Mouse (Mus musculus): ENCODE results near the gene Zfp853.

Zfp853 gene

DNA sequence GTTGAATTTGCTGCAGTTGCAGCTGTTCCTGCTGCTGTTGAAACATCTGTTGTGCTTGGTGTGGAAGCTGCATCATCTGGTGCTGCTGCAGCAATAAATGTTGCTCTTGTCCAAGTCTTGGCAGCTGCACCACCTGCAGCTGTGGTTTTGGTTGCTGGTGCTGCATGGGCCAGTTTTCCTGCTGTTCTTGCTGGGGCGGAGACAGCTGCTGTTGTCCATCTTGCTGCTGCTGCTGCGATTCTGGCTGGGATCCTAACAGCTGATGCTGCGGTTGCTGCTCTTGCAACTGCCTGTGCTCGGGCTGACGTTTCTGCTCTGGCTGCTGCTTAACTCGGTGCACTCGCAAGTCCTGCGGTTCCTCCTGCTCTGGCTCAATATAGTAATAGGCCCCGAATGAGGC is 4.1 kb downstream of the Zfp853 start:
- DNase-seq, result no peak

DNA sequence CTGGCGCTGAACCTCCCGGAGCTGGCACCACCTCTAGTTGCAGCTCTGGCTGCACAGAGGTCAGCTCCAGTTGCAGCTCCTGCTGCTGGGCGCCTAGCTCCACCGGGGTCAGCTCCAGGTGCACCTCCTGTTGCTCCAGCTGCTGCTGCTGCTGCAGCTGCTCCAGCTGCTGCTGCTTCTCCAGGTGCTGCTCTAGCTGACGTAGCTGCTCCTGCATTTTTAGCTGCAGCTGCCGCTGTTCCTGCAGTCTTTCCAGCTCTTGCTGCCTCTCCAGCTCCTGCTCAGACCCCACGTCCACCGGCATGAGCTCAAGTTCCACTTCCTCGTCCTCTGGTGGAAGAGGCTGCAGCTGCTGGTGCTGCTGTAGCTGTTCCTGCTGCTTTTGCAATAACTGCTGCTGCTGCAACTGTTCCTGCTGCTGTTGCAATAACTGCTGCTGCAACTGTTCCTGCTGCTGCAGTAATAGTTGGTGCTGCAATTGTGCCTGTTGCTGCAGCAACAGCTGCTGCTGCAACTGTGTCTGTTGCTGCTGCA is 5.0 kb downstream of the Zfp853 start:
- no peak for DNase-seq

DNA sequence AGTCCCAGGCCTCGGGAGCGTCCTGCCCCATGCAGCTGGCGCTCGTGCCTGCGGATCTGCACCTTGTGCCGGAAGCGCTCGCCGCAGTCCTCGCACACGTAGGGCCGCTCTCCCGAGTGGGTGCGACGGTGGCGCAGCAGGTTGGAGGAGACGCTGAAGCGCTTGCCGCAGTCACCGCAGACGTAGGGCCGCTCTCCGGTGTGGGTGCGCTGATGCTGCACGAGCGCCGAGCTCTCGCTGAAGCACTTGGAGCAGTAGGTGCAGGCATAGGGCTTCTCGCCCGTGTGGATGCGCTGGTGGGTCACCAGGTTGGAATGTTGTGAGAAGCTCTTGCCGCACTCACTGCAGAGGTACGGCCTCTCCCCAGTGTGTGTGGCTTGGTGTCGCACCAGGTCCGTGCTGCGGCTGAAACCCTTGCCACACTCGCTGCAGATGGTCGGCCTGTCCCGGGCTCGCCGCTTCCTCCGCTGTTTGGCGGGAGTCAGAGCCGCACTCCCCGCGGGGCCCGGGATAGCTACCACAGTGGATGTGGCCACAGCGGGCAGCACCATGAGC is 5.6 kb downstream of the Zfp853 start:
- peak; percentile 55 for DNase-seq

DNA sequence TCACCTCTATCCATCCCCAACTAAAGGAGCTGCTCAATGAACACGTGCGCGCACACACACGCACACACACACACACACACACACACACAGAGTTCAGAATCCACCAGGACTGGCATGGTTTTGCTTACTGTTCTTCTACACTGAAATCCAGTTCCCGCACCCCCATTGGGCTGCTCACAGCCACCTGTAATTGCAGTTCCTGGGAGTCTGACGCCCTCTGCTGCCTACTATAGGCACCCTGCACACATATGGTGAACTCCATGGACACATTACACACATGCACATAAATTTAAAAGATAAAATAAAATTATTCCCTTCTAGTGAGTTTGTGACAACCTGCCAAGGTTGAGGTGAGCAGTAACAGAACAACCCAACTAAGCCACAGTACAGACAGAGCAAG is 8.7 kb downstream of the Zfp853 start:
- no peak for DNase-seq

DNA sequence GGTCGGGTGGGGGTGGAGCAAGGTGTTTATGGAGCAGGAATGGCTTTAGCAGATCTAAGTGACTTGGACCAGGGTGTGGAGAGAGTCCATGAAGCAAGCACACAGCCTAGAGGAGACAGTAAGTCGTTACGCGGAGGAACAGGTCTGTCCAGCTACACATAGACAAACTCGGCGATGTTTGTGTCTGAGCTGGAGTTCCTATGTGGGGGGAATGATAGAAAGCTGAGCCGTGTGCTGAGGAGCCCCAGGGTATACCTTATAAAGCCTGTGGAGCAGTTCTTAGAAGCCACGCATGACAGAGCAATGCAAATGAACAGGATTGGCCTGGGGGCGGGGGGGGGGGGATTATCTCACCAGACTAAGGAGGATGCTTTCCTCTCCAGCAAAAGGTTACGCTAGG is 14.2 kb downstream of the Zfp853 start:
- DNase-seq, result no peak

DNA sequence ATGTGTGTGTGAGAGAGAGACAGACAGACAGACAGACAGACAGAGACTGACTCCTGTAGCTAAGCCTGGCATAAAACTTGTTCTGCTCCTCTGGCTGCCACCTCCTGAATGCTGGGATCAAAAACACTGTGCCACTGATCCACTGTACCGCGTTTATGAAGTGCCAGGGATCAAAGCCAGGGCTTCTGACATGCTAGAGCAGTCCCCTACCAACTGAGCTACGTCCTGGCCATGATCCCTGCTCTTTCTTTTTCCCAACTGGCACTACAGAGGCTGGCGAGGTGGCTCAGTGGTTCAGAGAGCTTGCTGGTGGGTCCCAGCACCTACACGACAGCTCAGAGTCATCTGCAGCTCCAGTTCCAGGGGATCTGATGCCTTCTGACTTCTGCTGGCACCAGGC is 17.7 kb downstream of the Zfp853 start:
- no peak for DNase-seq

DNA sequence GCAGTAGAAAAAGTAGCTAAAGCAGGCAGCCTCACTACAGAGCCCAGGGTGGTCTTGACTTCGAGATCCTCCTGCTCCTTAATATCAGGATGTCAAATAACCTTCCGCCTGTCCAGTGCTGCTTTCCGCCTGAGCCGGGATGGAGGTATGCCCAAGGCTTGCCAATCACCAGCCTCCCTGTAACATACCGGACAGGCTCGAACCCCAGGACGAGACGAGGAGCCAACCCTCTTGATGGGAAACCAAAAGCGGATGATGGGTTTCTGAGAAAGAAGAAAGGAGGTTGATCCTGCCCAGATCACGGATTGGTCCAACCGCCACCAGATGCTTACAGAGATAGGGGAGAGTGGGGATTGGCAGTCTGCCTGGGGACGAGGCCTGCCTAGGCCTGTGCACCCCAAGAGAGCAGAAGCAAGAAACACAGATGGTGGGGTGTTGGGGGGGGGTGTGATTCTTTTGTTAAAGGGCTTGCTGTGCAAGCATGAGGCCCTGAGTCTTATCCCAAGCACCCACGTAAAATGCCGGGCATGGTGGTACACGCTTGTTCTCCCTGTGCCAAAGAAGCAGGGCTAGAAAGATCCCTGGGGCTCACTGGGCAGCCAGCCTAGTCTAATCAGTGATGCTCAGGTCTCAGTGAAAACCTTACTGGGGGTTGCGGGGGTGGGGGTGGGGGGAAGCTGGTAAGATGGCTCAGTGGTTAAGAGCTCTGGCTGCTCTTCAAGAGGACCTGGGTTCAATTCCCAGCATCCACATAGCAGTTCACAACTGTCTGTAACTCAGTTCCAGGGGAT is 20.7 kb downstream of the Zfp853 start:
- DNase-seq, result no peak

DNA sequence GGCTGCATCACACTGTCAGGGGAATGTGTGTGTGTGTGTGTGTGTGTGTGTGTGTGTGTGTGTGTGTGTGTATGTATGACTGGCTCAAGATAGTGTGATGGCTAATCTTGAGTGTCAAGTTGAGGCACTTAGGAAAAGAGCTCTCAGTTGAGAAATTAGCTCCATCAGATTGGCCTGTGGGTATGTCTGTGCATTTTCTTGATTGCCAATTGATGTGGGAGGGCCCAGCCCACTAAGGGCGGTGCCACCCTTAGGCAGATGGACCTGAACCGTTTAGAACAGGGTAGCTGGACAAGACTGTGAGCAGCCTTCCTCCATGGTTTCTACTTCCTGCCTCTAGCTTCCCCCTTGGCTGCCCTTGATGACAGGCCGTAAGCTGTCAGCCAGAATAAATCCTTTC is 21.3 kb downstream of the Zfp853 start:
- DNase-seq, result no peak

DNA sequence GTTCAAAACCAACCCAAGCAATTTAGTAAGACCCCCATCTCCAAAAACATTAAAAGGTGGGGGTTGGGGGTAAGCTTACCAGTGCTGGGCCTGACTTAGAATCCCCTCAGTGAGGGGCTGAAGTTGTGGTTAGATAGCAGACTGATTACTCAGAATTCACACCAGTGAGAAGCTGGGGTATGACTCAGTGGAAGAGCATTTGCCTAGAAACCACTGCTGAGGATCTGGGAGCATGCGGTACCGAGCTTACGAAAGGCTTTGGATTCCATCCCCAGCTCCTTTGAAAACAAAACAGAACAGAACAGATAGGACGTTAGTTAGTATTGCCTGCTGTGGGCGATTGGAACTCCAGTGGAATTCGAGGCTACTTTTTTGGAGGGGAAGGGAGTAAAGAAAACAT is 21.8 kb downstream of the Zfp853 start:
- no peak for DNase-seq

DNA sequence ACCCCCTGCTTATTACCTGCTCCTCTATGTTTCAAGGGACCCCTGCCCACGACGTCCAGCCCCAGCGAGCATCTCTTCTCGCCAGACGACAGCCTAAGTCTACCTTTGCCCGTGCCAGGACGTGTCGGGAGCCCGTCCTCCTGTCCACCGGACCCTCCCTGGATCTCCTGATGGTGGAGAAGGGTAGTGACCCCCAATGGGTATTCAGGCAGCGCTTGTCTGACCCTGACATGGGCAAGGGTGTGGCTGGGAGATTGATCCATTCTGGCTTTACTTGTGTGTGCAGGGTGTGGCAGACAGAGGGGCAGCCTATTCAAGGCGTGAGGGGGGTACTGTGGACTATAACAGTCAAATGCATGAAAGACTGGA is 23.3 kb downstream of the Zfp853 start:
- no peak for DNase-seq

DNA sequence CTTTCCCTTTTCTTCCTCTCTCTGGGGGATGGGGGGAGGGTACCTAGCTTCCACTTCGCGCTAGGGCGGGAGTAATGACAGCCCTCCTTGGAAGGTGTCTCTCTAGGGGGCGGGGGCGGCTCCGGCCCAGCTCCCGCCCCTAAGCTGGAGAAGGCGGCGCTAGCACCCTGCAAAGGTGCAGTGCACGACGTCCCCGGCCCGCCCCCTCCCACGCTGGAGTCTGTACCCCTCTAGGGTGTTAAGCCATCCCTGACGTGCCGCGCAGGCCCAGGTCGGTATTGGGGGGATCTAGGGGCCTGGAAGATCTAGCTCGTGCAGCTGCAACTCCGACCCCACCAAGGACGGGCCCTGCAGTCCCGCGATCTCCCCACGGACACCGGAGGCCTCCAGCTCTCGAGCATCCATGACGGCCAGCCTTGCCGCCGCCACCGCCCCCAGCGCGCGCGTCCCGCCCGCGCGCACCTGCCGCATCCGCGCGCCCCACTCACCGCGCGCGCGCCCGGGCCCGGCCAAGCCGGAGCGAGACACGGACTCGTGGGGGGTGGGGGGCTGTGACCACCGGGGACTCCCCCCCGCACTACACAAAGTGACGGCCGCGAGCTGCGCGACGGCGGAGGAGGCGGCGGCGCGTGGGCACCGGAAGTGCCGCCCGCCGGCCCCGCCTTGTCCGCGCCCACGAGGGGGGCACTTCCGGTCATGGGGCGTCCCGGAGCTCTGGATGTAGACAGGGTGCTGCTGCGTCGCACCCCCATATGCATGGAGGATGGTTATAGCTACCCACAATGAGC is 23.9 kb downstream of the Zfp853 start, which contains the start of gene Zfp316:
Gene Zfp316 (minus strand): TSS at position 660 of the 788 bp plus-strand sequence.
- DNase-seq, result peak; percentile 75

DNA sequence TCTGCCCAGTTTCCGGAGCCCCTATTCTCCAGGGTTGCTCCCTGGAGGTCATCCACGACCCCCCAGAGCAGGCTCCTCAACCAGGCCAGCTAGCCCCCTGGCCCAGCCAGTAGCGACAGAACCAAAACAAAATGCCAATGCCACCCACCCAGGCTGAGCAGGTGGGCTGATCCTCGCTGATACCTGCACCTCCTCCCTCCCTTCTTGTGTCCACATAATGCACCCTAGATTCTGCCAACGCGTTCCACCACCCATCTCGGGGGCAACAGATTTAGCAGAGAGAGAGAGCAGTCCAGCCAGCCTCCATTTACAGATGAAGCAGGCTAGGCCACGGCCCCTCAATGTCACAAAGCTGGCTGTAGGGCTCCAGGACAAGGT is 24.4 kb downstream of the Zfp853 start:
- DNase-seq, result no peak

DNA sequence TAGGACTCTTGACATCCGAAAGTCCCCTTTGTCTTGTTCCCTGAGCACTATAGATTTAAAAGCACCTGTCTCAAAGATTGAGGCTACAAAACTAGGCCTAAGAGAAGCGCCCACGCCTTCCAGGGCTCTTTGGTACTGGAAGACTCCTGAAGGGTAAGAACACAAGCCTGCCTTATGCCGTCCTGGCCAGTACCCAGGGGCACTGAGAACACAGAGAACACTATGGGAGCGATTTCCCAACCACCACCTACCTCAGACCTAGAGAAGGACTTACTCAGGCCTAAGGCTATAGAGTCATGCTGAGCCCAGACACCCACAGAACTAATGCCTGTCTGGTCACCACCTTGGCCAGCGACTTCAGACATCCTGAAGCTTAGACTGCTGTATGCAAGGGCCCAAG is 26.6 kb downstream of the Zfp853 start:
- DNase-seq, result no peak

DNA sequence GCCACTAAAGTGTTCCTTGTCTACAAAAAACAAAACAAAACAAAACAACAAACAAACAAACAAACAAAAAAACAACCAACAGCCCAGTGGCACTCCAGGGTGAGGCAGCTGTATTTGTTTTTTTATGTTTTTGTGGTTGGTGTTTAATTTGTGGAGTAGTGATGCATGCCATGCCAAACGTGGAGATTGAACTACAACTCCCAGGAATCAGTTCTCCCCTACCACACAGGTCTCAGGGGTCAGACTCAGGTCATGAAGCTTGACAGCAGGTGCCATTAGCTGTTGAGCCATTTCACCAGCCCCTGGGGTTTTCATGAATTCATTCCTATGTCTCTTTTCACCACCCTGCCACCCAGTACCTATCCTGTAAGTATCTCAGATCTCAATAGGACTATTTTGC is 28.0 kb downstream of the Zfp853 start:
- no peak for DNase-seq

DNA sequence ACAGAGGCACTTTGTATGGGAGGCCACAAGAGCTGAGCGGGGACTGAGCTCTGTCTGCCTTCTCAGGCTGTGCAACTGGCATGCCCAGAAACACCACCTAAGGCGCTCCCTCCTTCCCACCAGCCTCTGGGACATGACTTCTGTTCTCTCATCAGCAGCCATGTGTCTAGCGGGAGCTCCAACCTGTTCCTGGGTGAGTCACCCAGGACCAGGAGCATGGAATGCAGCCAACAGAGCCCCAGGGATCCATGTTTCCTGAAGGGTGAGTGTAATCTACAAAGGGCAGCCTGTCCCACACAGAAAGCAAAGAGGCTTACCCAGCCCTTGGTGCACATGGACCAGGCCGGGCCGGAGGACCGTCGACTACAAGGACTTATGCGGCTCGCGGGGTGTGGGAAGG is 28.7 kb downstream of the Zfp853 start:
- DNase-seq, result no peak

DNA sequence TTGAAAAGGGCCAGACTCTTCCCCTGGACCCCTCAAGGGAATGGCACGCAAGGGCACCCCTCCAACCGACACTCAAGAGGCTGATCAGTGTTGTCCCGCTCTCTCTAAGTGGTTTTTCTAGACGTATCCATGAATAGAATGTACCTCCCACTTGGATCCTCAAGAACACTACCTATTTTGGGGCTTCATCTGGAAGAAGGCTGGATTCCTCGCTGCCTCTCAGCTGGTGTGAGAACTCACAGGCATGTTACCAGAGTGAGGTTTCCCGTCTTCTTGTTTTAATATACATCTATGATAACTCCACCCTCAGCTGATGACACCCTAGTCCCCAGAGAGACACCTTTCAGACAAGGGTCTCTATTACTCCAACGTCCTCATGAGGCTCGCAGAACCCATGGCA is 31.8 kb downstream of the Zfp853 start:
- no peak for DNase-seq

DNA sequence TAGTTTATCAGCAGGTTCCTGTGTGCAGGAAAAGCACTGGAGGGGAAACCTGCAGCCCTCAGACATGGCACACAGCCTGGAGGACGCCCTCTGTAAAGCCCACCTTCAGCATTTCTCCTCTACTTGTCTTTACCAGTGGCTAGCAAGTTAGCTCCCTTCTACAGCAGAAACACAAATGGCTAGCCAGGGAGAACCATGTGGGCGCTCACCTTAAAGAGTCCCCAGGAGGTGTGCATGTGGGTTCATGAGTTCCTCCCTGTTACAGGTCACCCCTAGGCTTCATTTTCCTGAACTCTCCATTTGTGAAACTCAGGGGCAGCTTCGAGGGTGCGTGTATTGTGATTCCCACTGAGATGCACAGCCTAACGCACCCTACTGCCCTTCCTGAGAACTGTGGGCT is 37.6 kb downstream of the Zfp853 start:
- no peak for DNase-seq

DNA sequence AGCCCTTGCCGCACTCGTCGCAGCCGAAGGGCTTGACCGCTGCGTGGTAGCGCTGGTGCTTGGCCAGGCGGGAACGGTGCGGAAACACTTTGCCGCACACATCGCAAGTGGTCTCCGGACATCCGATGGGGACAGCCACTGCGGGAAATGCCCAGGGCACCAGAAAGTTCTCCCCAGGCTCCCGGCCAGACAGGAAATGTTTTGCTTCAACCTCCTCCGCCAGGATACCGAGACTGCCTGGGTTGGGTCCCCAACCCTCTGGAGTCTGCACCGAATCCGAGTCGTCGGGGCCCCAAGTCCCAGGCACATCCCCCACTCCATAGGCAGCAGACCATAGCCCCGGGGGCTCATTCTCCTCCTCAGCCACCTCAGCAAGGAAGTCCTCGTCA is 38.3 kb downstream of the Zfp853 start:
- DNase-seq, result no peak

DNA sequence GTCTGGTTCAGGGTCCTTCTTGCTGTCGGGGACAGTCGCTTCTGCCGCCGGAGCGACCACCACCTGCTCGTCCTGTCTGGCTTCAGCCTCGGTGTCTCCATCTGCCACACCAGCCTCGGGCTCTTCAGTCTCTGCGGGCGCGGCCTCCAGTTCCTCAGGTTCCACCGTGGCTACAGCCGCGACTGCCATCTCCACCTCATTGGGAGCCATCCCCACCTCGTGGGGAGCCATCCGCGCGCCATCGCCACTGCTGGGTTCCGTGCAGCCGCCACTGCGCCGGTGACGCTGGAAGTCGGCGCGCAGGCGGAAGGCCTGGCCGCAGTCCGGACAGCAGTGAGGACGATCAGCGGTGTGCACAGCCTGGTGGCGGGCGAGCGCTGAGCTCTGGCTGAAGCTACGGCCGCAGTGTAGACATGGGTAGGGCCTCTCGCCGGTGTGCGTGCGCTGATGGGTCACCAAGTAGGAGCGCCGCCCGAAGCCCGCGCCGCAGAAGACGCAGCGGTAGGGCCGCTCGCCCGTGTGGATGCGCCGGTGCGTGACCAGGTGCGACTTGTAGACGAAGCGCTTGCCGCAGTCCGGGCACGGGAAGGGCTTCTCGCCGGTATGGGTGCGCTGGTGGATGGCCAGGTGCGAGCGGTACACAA is 38.8 kb downstream of the Zfp853 start:
- peak; percentile 47 for DNase-seq

DNA sequence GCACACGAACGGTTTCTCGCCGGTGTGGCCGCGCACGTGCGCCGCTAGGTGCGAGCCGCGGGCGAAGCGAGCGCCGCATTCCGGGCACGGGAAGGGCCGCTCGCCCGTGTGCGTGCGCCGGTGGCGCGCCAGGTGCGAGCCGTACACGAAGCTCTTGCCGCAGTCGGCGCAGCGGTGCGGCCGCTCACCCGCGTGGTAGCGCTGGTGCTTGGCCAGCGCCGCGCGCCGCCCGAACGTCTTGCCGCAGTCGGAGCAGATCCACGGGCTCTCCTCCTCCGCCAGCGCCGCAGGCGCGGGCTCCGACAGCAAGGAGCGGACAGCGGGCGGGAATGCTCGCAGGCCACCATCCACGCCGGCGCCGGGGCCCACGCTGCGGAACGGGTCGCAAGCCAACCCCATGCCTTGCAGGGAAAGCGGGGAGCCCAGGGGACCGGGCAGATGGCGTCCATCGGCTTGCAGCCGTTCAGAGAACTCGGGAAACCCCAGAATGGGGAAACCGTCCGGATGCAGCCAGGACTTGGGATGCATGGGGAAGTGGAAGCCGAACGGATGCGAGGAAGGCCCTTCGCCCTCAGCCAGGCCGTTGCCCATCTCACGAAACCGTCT is 39.4 kb downstream of the Zfp853 start:
- peak; percentile 59 for DNase-seq

DNA sequence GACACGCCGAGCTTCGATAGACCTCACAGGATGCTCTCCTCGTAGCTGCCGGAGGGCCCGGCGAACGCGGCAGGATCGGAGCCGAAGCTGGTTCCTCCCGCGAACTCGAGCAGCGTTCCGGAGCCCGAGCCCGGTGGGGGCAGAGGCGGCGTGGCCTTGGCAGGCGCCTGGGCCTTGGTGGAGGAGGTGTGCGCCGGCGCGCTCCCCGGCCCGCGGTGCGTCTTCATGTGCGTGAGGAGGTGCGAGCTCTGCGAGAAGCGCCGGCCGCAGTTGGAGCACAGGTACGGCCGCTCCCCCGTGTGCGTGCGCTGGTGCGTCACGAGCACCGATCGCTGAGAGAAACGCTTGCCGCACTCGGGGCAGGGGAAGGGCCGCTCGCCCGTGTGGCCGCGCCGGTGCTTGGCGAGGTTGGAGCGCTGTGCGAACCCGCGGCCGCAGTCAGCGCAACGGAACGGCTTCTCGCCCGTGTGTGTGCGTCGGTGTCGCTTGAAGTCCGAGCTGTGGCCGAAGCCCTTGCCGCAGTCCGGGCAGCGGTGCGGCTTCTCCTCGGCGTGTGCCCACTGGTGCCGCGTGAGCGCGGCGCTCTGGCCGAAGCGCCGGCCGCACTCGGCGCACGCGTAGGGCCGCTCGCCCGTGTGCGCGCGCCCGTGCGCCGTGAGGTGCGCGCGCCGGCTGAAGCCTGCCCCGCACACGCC is 40.1 kb downstream of the Zfp853 start:
- peak; percentile 63 for DNase-seq

DNA sequence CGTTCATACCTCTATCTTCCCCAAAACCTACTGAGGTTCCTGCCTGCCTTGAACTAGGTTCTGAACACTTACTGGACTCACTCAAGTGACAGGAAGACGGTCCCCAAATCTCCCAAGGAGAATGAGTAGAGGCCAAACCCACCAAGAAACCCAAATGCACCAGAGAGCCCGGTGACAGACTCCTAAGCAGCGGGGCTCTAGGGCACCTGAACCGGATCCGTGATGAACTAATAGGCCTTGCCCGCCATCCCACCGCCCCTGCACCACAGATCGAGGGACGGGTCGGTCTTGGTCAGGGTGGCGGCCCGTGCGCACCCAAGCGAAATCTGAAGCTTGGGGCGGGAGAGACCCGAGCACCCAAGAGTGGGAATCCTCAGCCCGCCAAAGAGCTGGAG is 40.6 kb downstream of the Zfp853 start:
- no peak for DNase-seq
